Mouse (Mus musculus): ENCODE measurements around the gene Thap4. TPM values are rescaled to one million over a fixed set of nuclear protein-coding genes. Genes with fewer than 3 reads are reported as not detected.
A peak's percentile ranks its signal among the peaks of the same experiment; 100 is the strongest.

The Thap4 gene
- total and polyA plus RNA-seq, 2 experiments, result 10.0 to 17.5 TPM

DNA sequence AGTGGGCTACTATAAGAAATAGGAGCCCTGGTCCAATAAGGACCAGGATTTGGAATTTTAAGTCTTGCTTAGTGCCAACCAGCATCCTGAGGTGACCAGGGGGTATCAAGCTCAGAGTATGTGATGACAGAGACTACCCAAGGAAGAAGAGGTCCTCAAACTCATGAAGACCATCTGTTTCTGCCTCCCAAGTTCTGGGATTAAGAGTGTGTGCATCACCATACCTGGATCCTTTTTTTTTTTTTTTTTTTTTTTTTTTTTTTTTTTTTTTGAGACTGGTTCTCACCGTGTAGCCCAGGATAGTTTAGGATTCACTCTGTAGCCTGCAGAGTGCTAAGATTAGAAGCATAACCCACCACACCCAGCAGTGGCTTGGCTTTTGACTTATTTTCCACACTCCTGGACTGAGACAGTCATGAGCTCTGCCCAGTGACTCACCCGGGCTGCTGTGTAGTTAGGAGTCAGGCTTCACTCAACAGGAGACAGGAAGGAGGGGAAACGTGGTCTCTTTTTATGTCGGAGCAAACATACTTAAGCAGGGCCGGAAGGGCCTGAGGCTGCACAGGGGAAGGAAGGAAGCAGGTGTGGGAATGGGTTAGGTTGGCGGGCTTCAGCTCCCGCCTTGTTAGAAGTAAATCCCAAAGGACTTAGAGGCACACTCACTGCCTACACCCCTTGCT, 74.6 kb downstream of the Thap4 start:
- Histone ChIP-seq H3K36me3 (ENCODE audit: control insufficient read depth, insufficient read depth, low read length) (no peaks in the 10 kb centered on the region), H3K79me2 (ENCODE audit: control insufficient read depth, insufficient read depth, low read length) (no peaks in the 10 kb centered on the region), H3K4me1 (ENCODE audit: control insufficient read depth, insufficient read depth, low read length) (peaks cover 4% of the 10 kb centered on the region), H3K27me3 (ENCODE audit: control insufficient read depth, insufficient read depth, low read length) (no peaks in the 10 kb centered on the region), H3K9ac (ENCODE audit: low read depth, low read length) (no peak overlapping the region), H3K27ac (replicated peaks; ENCODE audit: insufficient read depth, low read depth, low read length) (no peak overlapping the region), H3K4me3 (ENCODE audit: insufficient read depth, low read depth, low read length) (no peak overlapping the region)
- 60% methylated on average over 7 of the region's 7 CpGs for WGBS
- no peak for TF ChIP-seq POLR2A (IDR thresholded peaks at IDR 0.05; ENCODE audit: extremely low read depth, insufficient read depth, low read length)
- TF ChIP-seq CTCF (IDR thresholded peaks at IDR 0.05; ENCODE audit: low read depth, low read length), result no peak
- no peak for DNase-seq (ENCODE audit: extremely low read depth, low read depth, low spot score)

DNA sequence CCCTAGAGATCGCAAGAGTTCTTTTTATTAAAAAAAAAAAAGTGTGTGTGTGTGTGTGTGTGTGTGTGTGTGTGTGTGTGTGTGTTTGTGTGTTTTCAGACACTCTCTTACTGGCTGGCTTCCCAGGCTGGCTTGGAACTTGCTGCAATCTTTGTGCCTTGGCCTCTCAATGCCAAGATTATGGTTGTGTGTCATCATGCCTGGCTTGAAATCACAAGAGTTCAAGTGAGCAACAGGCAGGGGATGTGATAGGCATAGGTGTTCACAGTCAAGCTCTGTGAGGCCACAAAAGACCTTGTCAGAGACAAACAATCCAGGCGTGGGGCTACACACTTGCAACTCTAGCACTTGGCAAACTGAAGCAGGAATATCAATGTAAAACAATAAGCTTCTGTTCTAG, 76.3 kb downstream of the Thap4 start:
- TF ChIP-seq CTCF (IDR thresholded peaks at IDR 0.05; ENCODE audit: low read depth, low read length), result no peak
- TF ChIP-seq POLR2A (IDR thresholded peaks at IDR 0.05; ENCODE audit: extremely low read depth, insufficient read depth, low read length), result no peak
- Histone ChIP-seq H3K79me2 (ENCODE audit: control insufficient read depth, insufficient read depth, low read length) (no peaks in the 10 kb centered on the region), H3K36me3 (ENCODE audit: control insufficient read depth, insufficient read depth, low read length) (no peaks in the 10 kb centered on the region), H3K4me1 (ENCODE audit: control insufficient read depth, insufficient read depth, low read length) (peaks cover 4% of the 10 kb centered on the region), H3K9ac (ENCODE audit: low read depth, low read length) (no peak overlapping the region), H3K4me3 (ENCODE audit: insufficient read depth, low read depth, low read length) (no peak overlapping the region), H3K27ac (replicated peaks; ENCODE audit: insufficient read depth, low read depth, low read length) (0 out of 2 replicates have a peak overlapping the region, but pooled peaks have one; percentile 18), H3K27me3 (ENCODE audit: control insufficient read depth, insufficient read depth, low read length) (no peaks in the 10 kb centered on the region)
- peak; percentile 97 for DNase-seq (ENCODE audit: extremely low read depth, low read depth, low spot score)
- WGBS, result 8% methylated on average over 2 of the region's 2 CpGs

DNA sequence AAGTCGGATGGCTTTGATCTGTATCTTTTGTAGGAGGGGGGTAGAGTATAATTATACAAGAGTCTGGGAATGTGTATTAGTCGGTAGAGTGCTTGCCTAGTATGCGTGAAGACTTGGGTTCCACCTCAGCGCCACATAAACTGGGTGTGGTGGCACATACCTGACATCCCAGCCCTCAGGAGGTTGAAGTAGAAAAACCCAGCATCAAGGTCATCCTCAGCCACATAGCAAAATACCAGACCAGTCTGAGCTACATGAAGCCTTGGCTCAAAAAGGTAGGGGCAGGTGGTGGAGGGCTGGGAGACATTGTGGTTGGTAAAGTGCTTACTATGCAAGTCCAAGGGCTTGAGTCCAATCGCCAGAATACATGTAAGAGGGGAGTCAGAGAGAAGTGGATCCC, 82.0 kb downstream of the Thap4 start:
- no peaks in the 10 kb centered on the region for H3K79me2 ChIP-seq (ENCODE audit: control insufficient read depth, insufficient read depth, low read length)
- TF ChIP-seq CTCF (IDR thresholded peaks at IDR 0.05; ENCODE audit: low read depth, low read length) (no peak), POLR2A (IDR thresholded peaks at IDR 0.05; ENCODE audit: extremely low read depth, insufficient read depth, low read length) (no peak)
- DNase-seq (ENCODE audit: extremely low read depth, low read depth, low spot score), result no peak
- no peak overlapping the region for H3K4me3 ChIP-seq (ENCODE audit: insufficient read depth, low read depth, low read length)
- no peak overlapping the region for H3K27ac ChIP-seq (replicated peaks; ENCODE audit: insufficient read depth, low read depth, low read length)
- H3K27me3 ChIP-seq (ENCODE audit: control insufficient read depth, insufficient read depth, low read length), result no peaks in the 10 kb centered on the region
- H3K9ac ChIP-seq (ENCODE audit: low read depth, low read length), result no peak overlapping the region
- H3K36me3 ChIP-seq (ENCODE audit: control insufficient read depth, insufficient read depth, low read length), result no peaks in the 10 kb centered on the region
- H3K4me1 ChIP-seq (ENCODE audit: control insufficient read depth, insufficient read depth, low read length), result peaks cover 4% of the 10 kb centered on the region; the same call in 1 of the 2 replicates
- 93% methylated on average over 5 of the region's 5 CpGs for WGBS

DNA sequence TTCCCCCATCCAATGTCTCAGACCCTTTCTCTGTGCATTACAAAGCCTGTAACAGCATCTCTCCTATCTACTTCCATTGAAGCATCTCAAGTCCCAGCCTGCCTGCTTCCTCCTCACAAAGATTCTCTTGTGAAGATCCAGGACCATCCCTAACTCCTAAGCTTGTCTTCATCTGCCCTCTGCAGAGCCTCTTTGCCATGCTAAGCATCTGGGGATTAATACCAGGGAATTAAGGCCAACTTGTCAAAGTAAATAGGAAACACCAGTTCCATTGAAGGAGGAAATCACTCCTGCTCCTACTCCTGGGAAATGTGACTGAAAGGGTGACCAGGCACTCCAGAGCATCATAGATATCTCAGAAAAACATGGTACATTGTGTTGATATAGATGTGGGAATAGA, 84.7 kb downstream of the Thap4 start:
- Histone ChIP-seq H3K27me3 (ENCODE audit: control insufficient read depth, insufficient read depth, low read length) (no peaks in the 10 kb centered on the region), H3K4me1 (ENCODE audit: control insufficient read depth, insufficient read depth, low read length) (peaks cover 4% of the 10 kb centered on the region; the same call in 1 of the 2 replicates), H3K4me3 (ENCODE audit: insufficient read depth, low read depth, low read length) (no peak overlapping the region), H3K27ac (replicated peaks; ENCODE audit: insufficient read depth, low read depth, low read length) (no peak overlapping the region), H3K79me2 (ENCODE audit: control insufficient read depth, insufficient read depth, low read length) (no peaks in the 10 kb centered on the region), H3K36me3 (ENCODE audit: control insufficient read depth, insufficient read depth, low read length) (no peaks in the 10 kb centered on the region), H3K9ac (ENCODE audit: low read depth, low read length) (no peak overlapping the region)
- TF ChIP-seq CTCF (IDR thresholded peaks at IDR 0.05; ENCODE audit: low read depth, low read length), result no peak
- TF ChIP-seq POLR2A (IDR thresholded peaks at IDR 0.05; ENCODE audit: extremely low read depth, insufficient read depth, low read length), result no peak
- DNase-seq (ENCODE audit: extremely low read depth, low read depth, low spot score), result no peak

DNA sequence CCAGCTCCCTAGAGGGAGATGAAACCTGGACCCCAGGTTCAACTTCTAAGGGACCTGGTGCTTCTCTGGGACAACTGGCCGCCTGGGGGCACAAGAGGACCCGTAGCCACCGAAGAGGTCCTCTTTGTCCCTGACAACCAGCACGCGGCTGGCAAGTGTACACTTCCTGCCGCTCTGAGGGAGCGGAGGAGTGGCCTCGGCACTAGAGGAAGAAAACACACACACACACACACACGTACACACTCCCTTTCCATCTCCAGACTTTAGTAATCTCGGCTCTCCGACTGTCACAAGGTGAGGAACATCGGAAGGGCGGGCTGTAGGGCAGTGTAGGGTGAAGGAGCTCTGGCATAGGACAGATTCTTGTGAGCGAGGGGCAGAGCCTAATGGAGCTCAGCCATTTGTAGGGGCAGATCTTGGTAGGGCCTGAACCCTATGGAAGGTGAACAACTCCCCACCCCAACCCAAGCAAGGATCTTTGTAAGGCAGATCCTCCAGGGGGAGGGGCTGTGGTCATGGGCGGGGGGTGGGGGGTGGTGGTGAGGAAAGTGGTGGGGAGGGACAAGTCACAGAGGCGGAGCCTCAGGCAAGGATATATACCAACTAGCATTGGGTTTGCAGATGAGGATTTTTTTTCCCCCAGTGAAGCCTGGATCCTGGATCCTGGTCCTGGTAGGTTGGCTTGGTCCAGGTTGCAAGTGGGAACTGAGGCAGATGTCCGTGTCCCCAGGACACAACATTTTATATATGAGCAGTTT, 85.7 kb downstream of the Thap4 start:
- no peaks in the 10 kb centered on the region for H3K36me3 ChIP-seq (ENCODE audit: control insufficient read depth, insufficient read depth, low read length)
- no peak overlapping the region for H3K27ac ChIP-seq (replicated peaks; ENCODE audit: insufficient read depth, low read depth, low read length)
- no peaks in the 10 kb centered on the region for H3K79me2 ChIP-seq (ENCODE audit: control insufficient read depth, insufficient read depth, low read length)
- peak; percentile 64 for DNase-seq (ENCODE audit: extremely low read depth, low read depth, low spot score)
- peak overlapping the region; percentile 31 for H3K4me3 ChIP-seq (ENCODE audit: insufficient read depth, low read depth, low read length)
- TF ChIP-seq POLR2A (IDR thresholded peaks at IDR 0.05; ENCODE audit: extremely low read depth, insufficient read depth, low read length), result no peak
- TF ChIP-seq CTCF (IDR thresholded peaks at IDR 0.05; ENCODE audit: low read depth, low read length), result peak; percentile 82
- no peaks in the 10 kb centered on the region for H3K27me3 ChIP-seq (ENCODE audit: control insufficient read depth, insufficient read depth, low read length)
- H3K9ac ChIP-seq (ENCODE audit: low read depth, low read length), result peak overlapping the region; percentile 40
- H3K4me1 ChIP-seq (ENCODE audit: control insufficient read depth, insufficient read depth, low read length), result peaks cover 4% of the 10 kb centered on the region; the same call in 1 of the 2 replicates
- 14% methylated on average over 17 of the region's 17 CpGs for WGBS
